Mouse (Mus musculus): ENCODE measurements around the gene Nckap5. TPM values are rescaled to one million over a fixed set of nuclear protein-coding genes. Genes with fewer than 3 reads are reported as not detected.

Gene Nckap5
- total and polyA plus RNA-seq, 3 experiments, result not detected

- Histone ChIP-seq H3K27ac (ENCODE audit: control insufficient read depth, low read depth, low read length) (no peak overlapping the region), H3K9me3 (replicated peaks; ENCODE audit: insufficient read depth, low read length) (no peaks in the 10 kb centered on the region), H3K36me3 (ENCODE audit: control insufficient read depth in 1 of 2, insufficient read depth in 2 of 2, low read length in 2 of 2) (no peaks in the 10 kb centered on the region), H3K9ac (ENCODE audit: control insufficient read depth, low read depth, low read length, poor library complexity, severe bottlenecking) (no peak overlapping the region), H3K4me3 (ENCODE audit: control insufficient read depth in 1 of 2, insufficient read depth in 1 of 2, low read depth in 2 of 2, low read length in 2 of 2) (no peak overlapping the region), H3K79me2 (ENCODE audit: control insufficient read depth, insufficient read depth, low read length, poor library complexity) (no peaks in the 10 kb centered on the region), H3K4me1 (ENCODE audit: control insufficient read depth in 1 of 2, insufficient read depth in 2 of 2, low read length in 2 of 2) (no peaks in the 10 kb centered on the region), H3K27me3 (ENCODE audit: control insufficient read depth in 1 of 2, insufficient read depth in 2 of 2, low read length in 2 of 2) (no peaks in the 10 kb centered on the region)
- DNase-seq (ENCODE audit: low read depth, low spot score), result no peak
- TF ChIP-seq RCOR1 (IDR thresholded peaks at IDR 0.05; ENCODE audit: low read depth, low read length), result no peak
- no peak for TF ChIP-seq ELF1 (IDR thresholded peaks at IDR 0.05; ENCODE audit: low read depth, low read length)
These were observed 818.9 kb downstream of the Nckap5 start for GRCm38 (mm10) chr1:126011661-126012091.

GRCm38 (mm10) chr1:126007571-126007970, 823.0 kb downstream of the Nckap5 start:
- no peak overlapping the region for H3K27ac ChIP-seq (ENCODE audit: control insufficient read depth, low read depth, low read length)
- H3K9me3 ChIP-seq (replicated peaks; ENCODE audit: insufficient read depth, low read length), result no peaks in the 10 kb centered on the region
- H3K9ac ChIP-seq (ENCODE audit: control insufficient read depth, low read depth, low read length, poor library complexity, severe bottlenecking), result no peak overlapping the region
- H3K4me1 ChIP-seq (ENCODE audit: control insufficient read depth in 1 of 2, insufficient read depth in 2 of 2, low read length in 2 of 2), result no peaks in the 10 kb centered on the region
- DNase-seq (ENCODE audit: low read depth, low spot score), result no peak
- TF ChIP-seq ZKSCAN1 (IDR thresholded peaks at IDR 0.05; ENCODE audit: low read depth, low read length) (no peak), MYC (IDR thresholded peaks at IDR 0.05; ENCODE audit: low read depth, low read length) (no peak), E2F4 (IDR thresholded peaks at IDR 0.05; ENCODE audit: borderline replicate concordance, low read depth, low read length) (no peak), BHLHE40 (IDR thresholded peaks at IDR 0.05; ENCODE audit: borderline replicate concordance, low read depth, low read length) (no peak)
- no peaks in the 10 kb centered on the region for H3K27me3 ChIP-seq (ENCODE audit: control insufficient read depth in 1 of 2, insufficient read depth in 2 of 2, low read length in 2 of 2)
- H3K4me3 ChIP-seq (ENCODE audit: control insufficient read depth in 1 of 2, insufficient read depth in 1 of 2, low read depth in 2 of 2, low read length in 2 of 2), result no peak overlapping the region
- no peaks in the 10 kb centered on the region for H3K79me2 ChIP-seq (ENCODE audit: control insufficient read depth, insufficient read depth, low read length, poor library complexity)
- no peaks in the 10 kb centered on the region for H3K36me3 ChIP-seq (ENCODE audit: control insufficient read depth in 1 of 2, insufficient read depth in 2 of 2, low read length in 2 of 2)

GRCm38 (mm10) chr1:126005672-126006071, 824.9 kb downstream of the Nckap5 start:
- Histone ChIP-seq H3K9ac (ENCODE audit: control insufficient read depth, low read depth, low read length, poor library complexity, severe bottlenecking) (no peak overlapping the region), H3K9me3 (replicated peaks; ENCODE audit: insufficient read depth, low read length) (no peaks in the 10 kb centered on the region), H3K27me3 (ENCODE audit: control insufficient read depth in 1 of 2, insufficient read depth in 2 of 2, low read length in 2 of 2) (no peaks in the 10 kb centered on the region), H3K79me2 (ENCODE audit: control insufficient read depth, insufficient read depth, low read length, poor library complexity) (no peaks in the 10 kb centered on the region), H3K27ac (ENCODE audit: control insufficient read depth, low read depth, low read length) (no peak overlapping the region), H3K4me1 (ENCODE audit: control insufficient read depth in 1 of 2, insufficient read depth in 2 of 2, low read length in 2 of 2) (no peaks in the 10 kb centered on the region), H3K4me3 (ENCODE audit: control insufficient read depth in 1 of 2, insufficient read depth in 1 of 2, low read depth in 2 of 2, low read length in 2 of 2) (no peak overlapping the region), H3K36me3 (ENCODE audit: control insufficient read depth in 1 of 2, insufficient read depth in 2 of 2, low read length in 2 of 2) (no peaks in the 10 kb centered on the region)
- TF ChIP-seq MAX (IDR thresholded peaks at IDR 0.05; ENCODE audit: low read length) (no peak), RAD21 (IDR thresholded peaks at IDR 0.05; ENCODE audit: low read depth, low read length) (no peak), ZKSCAN1 (IDR thresholded peaks at IDR 0.05; ENCODE audit: low read depth, low read length) (no peak)
- DNase-seq (ENCODE audit: low read depth, low spot score), result no peak

GRCm38 (mm10) chr1:125996540-125996939, 834.1 kb downstream of the Nckap5 start:
- TF ChIP-seq MAX (IDR thresholded peaks at IDR 0.05; ENCODE audit: low read length) (no peak), MYB (IDR thresholded peaks at IDR 0.05; ENCODE audit: low read depth, low read length) (no peak), HCFC1 (IDR thresholded peaks at IDR 0.05; ENCODE audit: low read depth, low read length) (no peak), MYC (IDR thresholded peaks at IDR 0.05; ENCODE audit: low read depth, low read length) (no peak), E2F4 (IDR thresholded peaks at IDR 0.05; ENCODE audit: borderline replicate concordance, low read depth, low read length) (no peak), USF1 (IDR thresholded peaks at IDR 0.05; ENCODE audit: low read depth, low read length) (no peak), POLR2AphosphoS2 (IDR thresholded peaks at IDR 0.05; ENCODE audit: low read length) (no peak), KAT2A (conservative IDR thresholded peaks at IDR 0.05; ENCODE audit: low read depth, low read length) (no peak), MEF2A (IDR thresholded peaks at IDR 0.05; ENCODE audit: extremely low read depth, insufficient replicate concordance, low read depth, low read length, poor library complexity, severe bottlenecking) (no peak), JUND (IDR thresholded peaks at IDR 0.05; ENCODE audit: low read depth, low read length) (no peak), USF2 (IDR thresholded peaks at IDR 0.05; ENCODE audit: borderline replicate concordance in 1 of 2, insufficient read depth in 1 of 2, low read depth in 1 of 2, low read length in 2 of 2) (no peak), NELFE (IDR thresholded peaks at IDR 0.05; ENCODE audit: low read depth, low read length) (no peak), CTCF (IDR thresholded peaks at IDR 0.05 in 2 of 3, conservative IDR thresholded peaks at IDR 0.05 in 1 of 3; ENCODE audit: control insufficient read depth in 1 of 3, insufficient read depth in 1 of 3, low read depth in 2 of 3, low read length in 3 of 3, poor library complexity in 1 of 3, severe bottlenecking in 1 of 3) (no peak), TBP (IDR thresholded peaks at IDR 0.05; ENCODE audit: low read depth, low read length) (no peak), GATA1 (IDR thresholded peaks at IDR 0.05; ENCODE audit: low read depth, low read length) (no peak)
- Histone ChIP-seq H3K36me3 (ENCODE audit: control insufficient read depth in 1 of 2, insufficient read depth in 2 of 2, low read length in 2 of 2) (no peaks in the 10 kb centered on the region), H3K79me2 (ENCODE audit: control insufficient read depth, insufficient read depth, low read length, poor library complexity) (no peaks in the 10 kb centered on the region), H3K27me3 (ENCODE audit: control insufficient read depth in 1 of 2, insufficient read depth in 2 of 2, low read length in 2 of 2) (no peaks in the 10 kb centered on the region), H3K4me1 (ENCODE audit: control insufficient read depth in 1 of 2, insufficient read depth in 2 of 2, low read length in 2 of 2) (no peaks in the 10 kb centered on the region), H3K27ac (ENCODE audit: control insufficient read depth, low read depth, low read length) (no peak overlapping the region), H3K9ac (ENCODE audit: control insufficient read depth, low read depth, low read length, poor library complexity, severe bottlenecking) (no peak overlapping the region), H3K9me3 (replicated peaks; ENCODE audit: insufficient read depth, low read length) (no peaks in the 10 kb centered on the region), H3K4me3 (ENCODE audit: control insufficient read depth in 1 of 2, insufficient read depth in 1 of 2, low read depth in 2 of 2, low read length in 2 of 2) (no peak overlapping the region)
- no peak for DNase-seq (ENCODE audit: low read depth, low spot score)

All from MEL (cell line).